Mouse (Mus musculus): ENCODE measurements around the gene Slc25a28.

The Slc25a28 gene

DNA sequence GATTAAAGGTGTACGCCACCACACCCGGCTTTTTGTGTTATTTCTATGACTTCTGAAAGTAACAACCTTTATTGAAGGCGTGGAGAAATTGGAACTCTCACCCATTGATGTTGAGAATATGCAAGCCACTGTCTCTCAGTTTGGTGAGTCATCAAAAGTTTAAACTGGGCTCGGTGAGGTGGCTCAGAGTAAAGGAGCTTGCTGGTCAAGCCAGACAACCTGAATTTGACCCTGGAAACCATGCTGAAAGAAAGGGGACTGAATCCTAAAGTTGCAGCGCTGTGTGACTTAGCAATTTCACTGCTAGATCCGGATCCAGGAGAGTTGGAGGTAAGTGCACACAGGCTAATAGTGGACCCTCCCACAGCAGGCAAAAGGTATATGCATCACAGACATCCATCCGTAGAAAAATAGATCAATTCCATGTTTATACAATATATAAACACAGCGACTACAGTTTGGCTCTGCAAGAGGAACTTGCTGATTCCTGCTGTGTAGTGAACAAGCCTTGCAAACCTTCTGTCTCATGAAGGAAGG is 3.9 kb upstream of the Slc25a28 start:
- DNase-seq (ENCODE audit: extremely low spot score) = no peak

DNA sequence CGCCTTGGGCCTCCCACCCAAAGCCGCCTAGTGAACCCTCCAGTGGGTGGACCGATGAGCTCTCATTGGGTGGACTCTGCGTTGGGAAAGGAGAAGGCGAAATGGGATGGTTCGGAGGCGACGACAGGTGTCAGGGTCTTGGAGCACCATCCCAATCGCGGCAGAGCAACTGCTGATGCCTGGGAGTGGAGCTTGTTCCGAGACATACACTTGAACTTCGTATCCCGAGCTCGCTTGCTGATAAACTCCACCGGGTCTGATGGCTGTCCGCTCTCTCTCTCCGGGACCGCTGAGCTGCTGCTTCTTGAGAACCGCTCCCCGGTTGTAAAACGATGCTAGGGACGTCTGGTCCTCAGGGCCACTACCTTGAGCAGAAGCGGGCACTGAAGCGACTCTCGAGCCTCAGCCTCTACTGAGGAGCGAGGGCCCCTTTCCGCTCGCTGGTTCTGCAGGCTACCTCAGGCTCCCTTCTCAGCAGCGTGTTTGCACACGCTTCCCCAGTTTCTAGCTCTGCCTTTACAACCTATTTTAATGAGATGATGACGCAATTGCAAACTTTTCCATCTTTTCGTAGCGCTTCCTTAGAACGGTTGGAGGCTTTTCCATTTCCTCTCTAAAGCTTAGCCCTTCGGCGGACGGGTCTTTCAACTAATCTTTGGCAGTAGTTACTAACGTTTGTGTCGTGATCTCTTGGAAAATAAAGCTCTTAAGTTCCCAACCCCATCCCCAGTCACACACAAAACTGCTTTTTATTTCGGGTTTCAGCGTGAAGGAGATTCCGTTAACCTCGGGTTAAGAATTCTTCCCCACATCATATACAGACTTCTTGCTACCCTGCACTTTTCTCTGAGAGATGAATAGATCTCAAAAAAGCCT is 1.1 kb upstream of the Slc25a28 start:
- no peak for DNase-seq (ENCODE audit: extremely low spot score)

DNA sequence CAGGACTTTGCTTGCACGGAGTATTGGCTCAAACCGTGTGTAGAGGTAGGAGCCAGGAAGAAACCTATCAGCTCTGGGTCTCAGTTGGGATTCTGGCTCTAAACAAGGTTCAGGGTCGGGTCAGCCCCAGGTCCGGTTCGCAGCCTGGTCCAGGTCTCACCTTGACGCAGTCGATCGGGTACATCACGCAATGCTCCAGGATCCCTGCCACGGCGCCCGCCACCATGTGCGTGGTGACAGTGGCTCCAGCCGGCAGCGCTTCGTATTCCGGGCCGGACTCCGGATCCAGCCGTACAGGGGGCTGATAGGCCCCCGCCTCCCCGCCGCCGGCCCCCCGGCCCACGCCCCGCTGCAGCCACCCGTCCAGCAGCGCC is 378 bp downstream of the Slc25a28 start:
- no peak for DNase-seq (ENCODE audit: extremely low spot score)

DNA sequence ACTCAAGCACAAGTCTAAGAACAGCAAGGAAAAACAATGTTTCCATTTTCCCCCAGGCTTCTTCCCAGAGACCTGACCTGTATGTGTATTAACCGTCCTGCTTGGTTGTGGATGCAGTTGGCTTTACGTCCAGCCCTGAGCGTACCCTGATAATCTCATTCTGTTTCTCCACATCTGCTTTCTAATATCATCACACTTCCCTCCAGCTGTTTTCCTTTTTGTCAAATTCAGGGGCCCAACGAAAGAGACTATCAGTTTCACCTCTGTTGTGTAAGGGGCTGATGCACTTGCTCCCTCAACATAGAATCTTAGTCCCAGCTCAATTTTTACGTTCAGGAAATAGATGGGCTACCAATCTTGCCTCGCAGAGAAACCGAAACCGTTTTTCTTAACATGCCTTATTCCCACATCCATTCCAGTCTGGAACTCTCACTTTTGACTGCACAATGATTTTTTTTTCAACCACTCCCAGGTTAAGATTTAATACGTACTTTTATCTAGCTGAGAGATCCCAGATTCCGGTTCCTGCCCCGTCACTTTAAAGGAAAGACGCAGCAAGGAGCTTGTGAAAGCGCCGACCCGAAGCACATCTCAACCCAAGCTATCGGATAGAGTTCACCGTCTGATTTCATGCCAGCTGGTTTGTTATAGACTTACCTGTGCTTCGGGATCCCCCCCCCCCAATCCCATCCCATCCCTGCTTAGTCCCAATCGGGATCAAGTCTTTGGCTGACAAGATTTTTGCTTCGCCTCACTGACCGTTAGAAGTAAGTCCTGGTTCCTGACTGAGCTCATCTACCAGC is 967 bp downstream of the Slc25a28 start:
- DNase-seq (ENCODE audit: extremely low spot score) = no peak

DNA sequence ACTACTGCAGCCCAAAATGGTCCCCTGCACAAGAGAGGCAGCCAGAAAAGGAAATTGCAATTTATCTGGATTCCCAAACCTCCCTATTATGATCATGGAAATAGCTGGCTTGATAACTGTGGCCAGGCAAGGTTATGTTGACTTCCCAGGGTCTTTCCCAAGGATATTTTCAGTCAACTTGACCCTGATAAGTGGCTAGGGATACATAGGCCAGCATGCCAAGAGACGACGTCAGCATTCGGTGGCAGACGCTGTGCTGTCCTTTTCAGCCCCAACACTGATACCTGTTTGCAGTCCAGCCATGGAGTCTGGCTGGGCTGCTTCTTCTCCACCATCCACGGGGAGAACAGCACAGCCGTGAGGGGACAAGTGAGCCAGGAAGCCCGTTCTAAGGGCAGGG is 3.6 kb downstream of the Slc25a28 start:
- DNase-seq (ENCODE audit: extremely low spot score) = no peak

- DNase-seq (ENCODE audit: extremely low spot score) = no peak
These were observed 5.4 kb downstream of the Slc25a28 start for GRCm38 (mm10) chr19:43669136-43669759.

- no peak for DNase-seq (ENCODE audit: extremely low spot score)
These were observed 7.3 kb downstream of the Slc25a28 start for GRCm38 (mm10) chr19:43667430-43667809.

GRCm38 (mm10) chr19:43666661-43667429 is 7.8 kb downstream of the Slc25a28 start:
- DNase-seq (ENCODE audit: extremely low spot score) = no peak

GRCm38 (mm10) chr19:43665441-43666048 is 9.1 kb downstream of the Slc25a28 start:
- DNase-seq (ENCODE audit: extremely low spot score) = peak; percentile 52

- no peak for DNase-seq (ENCODE audit: extremely low spot score)
These were observed 11.2 kb downstream of the Slc25a28 start for GRCm38 (mm10) chr19:43663471-43663870.

DNA sequence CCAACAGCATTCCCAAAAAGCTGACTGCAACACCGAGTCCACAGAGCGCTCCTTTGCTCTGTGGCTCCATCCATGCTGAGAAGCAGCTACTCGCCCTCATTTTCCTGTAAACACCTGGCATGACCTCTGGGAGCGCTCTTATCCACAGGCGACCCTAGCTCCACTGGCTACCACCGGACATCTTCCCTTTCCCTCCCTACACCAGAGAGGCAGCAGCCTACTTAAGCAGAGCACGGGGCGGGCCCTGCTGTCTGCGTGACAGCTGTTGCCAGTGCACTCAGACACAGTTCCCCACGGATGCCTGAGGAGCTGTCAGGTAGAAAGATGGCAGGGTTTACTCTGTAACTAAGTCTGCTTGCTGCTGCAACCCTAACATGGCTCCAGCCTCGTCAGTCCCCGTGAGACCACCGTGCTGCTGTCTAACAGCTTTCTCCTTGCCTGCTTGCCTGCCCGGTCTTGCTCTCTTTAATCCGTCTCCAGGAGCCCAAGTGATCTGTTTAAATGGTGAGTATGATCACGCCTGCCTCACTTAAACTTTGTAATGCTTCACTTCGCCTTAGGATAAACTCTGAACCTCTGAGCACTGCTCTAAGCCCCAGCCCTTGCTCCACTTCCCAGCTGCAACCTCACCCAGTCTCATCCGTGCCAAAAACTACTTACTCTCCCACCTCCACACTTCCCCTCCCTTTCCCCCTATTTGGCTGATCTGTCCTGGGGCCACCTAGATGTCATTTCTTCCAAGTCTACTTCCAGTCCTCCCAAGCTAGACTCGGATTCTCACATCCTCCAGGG is 12.3 kb downstream of the Slc25a28 start:
- peak; percentile 58 for DNase-seq (ENCODE audit: extremely low spot score)

- DNase-seq (ENCODE audit: extremely low spot score) = no peak
These were observed 13.9 kb downstream of the Slc25a28 start for GRCm38 (mm10) chr19:43660774-43661173.

DNA sequence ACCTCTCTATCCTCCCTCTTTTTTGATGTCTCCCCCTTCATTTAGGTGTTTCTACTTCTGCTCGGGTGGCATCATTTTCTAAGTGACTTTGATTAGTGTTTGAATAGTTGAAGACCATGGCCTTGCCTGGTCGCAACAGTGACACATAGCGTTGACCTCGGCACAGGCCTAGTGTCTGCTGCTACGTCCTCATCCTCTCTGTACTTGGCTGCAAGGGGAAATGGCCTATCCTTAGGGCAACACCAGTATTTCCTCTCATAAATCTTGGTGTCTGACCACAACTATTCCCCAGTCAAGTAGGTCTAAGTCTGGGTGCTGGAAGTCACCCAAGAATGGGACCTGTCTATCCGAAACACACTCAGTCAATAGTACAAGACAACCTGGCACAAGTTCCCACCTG is 15.0 kb downstream of the Slc25a28 start:
- DNase-seq (ENCODE audit: extremely low spot score) = no peak

DNA sequence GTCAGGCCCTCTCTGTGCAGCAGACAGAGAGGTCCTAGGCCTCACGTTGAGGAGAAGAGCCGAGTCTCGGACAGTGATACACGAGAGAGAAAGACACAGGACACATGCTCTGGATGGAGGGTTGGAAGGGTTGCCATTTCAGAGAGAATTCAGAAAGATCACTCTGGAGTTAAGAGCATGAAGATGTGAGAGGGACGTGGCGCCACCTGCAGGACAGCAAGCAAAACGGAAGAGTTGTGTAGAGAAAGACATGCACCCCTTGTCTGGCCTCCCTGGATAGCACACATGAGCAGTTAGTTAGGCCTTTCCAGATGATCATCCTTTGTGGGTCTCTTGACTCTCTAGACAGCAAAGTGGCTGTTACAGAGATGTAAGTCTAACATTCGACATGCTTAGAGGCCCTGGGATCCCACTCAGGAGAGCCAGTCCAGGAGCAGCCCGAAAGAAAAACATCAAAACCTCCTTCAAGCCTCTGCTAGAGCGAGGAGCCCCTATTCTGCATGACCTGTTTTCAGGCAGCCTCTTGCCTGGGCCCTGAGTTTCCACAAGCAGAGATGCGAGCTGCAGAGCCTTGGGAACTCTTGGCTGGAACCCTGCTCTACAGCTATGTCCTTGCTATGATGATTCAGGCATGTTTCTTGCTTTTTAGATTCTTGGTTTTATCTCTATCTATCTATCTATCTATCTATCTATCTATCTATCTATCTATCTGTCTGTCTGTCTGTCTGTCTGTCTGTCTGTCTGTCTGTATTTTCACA is 18.8 kb downstream of the Slc25a28 start:
- DNase-seq (ENCODE audit: extremely low spot score) = peak; percentile 52

- no peak for DNase-seq (ENCODE audit: extremely low spot score)
These were observed 23.4 kb downstream of the Slc25a28 start for GRCm38 (mm10) chr19:43651241-43651785.

- DNase-seq (ENCODE audit: extremely low spot score) = no peak
These were observed 26.3 kb downstream of the Slc25a28 start for GRCm38 (mm10) chr19:43648343-43648742.

DNA sequence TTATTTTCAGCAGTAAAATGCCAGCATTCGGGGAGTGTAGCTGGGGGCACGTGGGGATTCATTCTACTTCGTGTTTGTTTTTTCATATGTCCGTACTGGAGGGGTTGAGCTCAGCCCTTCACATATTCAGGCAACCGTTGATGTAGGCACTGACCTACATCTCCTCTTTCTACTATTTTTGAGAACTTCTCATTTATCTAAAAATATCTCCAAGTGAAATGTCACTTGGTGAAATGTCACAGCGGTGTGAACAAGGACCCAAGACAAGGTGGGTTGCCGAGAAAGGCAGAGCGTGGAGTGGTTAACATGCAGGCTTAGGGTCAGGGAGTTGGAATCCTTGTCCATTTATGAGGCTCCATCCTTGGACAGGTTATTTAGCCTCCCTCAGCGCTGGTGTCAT is 27.4 kb downstream of the Slc25a28 start:
- DNase-seq (ENCODE audit: extremely low spot score) = no peak

GRCm38 (mm10) chr19:43646852-43647251 is 27.8 kb downstream of the Slc25a28 start:
- DNase-seq (ENCODE audit: extremely low spot score) = no peak

DNA sequence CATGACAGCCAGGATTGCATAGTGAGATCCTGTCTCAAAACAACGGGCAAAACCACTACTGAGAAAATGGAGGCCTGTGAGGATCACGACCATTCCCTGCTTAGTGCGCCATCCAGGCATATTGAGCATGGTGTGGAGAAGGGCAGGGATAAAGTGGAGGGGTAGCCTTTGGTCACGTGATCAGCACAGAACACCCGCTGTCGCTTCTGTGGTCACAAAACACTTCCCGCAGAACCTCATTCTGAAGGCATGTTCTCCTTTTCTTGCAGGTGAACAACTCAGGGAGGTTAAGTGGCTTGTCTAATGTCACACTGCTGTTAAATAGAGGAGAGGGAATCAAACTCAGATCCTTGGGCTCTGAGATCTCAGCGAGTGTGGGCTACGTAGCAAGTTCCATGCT is 29.2 kb downstream of the Slc25a28 start:
- DNase-seq (ENCODE audit: extremely low spot score) = no peak

Data from embryo, embryonic 9.5 days (tissue).